Mouse (Mus musculus): Measurements from ENCODE around the gene Thpo.

GRCm38 (mm10) chr16:20694781-20695180, 39.5 kb downstream of the Thpo start:
- TF ChIP-seq CTCF (IDR thresholded peaks at IDR 0.05; ENCODE audit: control insufficient read depth, insufficient read depth, insufficient read length) (no peak), MAX (IDR thresholded peaks at IDR 0.05) (no peak), USF1 (IDR thresholded peaks at IDR 0.05; ENCODE audit: low read depth) (no peak), MYOG (IDR thresholded peaks at IDR 0.05; ENCODE audit: control insufficient read depth, extremely low read depth, insufficient read length) (no peak), MYOD1 (IDR thresholded peaks at IDR 0.05; ENCODE audit: control insufficient read depth, insufficient read length, low read depth) (no peak), CEBPB (IDR thresholded peaks at IDR 0.05; ENCODE audit: low read depth) (no peak)

Data from C2C12 (cell line).